In the genomic region with DNA sequence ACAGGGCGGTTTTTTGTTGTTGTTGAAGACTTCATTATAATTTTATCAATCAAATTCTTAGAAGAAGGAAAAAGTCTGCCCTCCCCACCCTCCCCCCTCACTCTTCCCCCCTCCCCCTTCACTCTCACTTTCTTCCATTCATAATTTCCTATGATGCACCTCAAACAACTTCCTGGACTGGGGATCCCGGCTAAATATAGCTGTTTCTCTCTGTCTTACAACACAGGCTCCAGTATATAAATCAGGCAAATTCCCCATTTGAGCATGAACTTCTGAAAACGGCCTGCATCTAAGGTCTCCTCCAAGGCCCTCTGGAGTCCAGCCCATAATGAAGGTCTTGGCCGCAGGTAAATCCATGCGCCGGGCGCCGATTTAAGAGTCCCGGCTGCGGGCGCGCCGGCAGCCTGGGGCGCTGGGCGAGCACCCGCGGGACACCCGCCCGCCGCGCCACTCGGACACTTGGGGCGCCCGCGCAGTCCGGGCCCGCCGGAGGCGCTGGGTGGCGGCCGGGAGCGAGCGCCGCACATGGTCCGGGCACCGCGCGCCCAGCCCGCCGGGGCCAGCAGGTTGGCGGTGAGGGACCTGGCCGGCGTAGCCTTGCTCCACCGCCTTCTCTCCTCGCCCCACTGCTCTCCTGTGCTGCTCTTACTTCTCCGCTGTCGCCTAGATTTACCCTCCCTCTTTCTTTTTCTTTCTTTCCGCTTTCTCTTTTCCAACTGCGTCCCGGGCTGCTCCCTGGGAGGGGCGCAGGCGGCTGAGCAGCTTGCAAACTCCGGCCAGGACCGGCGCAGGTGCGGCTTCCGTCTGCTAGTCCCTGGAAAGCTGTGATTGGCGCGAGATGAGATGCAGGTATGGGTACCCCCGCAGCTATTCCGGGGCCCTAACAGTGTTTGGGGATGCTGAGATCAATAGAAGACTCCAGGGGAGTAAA, we compare ENCODE assay signal across 1 mouse cellular context.
A peak's percentile ranks its signal among the peaks of the same experiment; 100 is the strongest.
TF ChIP-seq lines count a peak whose summit lies in the region.

No protein-coding gene starts in this region.

TF ChIP-seq in CH12.LX, 34 proteins besides CTCF, POLR2A, EP300 and RAD21 (continued from another document):
- no peak for TF ChIP-seq MAZ (IDR thresholded peaks at IDR 0.05; ENCODE audit: low read depth, low read length)
- TF ChIP-seq ZC3H11A (IDR thresholded peaks at IDR 0.05; ENCODE audit: low read depth, low read length) = no peak
- TF ChIP-seq POLR2AphosphoS2 (IDR thresholded peaks at IDR 0.05; ENCODE audit: low read depth, low read length) = no peak
- no peak for TF ChIP-seq TCF12 (IDR thresholded peaks at IDR 0.05; ENCODE audit: low read depth, low read length)
- 0 out of 2 replicates have a peak, but pooled peaks have one; percentile 20 for TF ChIP-seq RCOR1 (conservative IDR thresholded peaks at IDR 0.05; ENCODE audit: low read depth, low read length)
- no peak for TF ChIP-seq NELFE (IDR thresholded peaks at IDR 0.05; ENCODE audit: low read depth, low read length)
- TF ChIP-seq JUN (IDR thresholded peaks at IDR 0.05; ENCODE audit: insufficient read depth, low read depth, low read length) = no peak
- TF ChIP-seq TBP (conservative IDR thresholded peaks at IDR 0.05; ENCODE audit: low read depth, low read length) = no peak
- no peak for TF ChIP-seq SMC3 (IDR thresholded peaks at IDR 0.05; ENCODE audit: low read depth, low read length)
- no peak for TF ChIP-seq USF1 (IDR thresholded peaks at IDR 0.05; ENCODE audit: low read depth, low read length)
- no peak for TF ChIP-seq ZMIZ1 (IDR thresholded peaks at IDR 0.05; ENCODE audit: low read depth, low read length)
- TF ChIP-seq PAX5 (IDR thresholded peaks at IDR 0.05; ENCODE audit: low read length) = no peak
- no peak for TF ChIP-seq GABPA (IDR thresholded peaks at IDR 0.05; ENCODE audit: insufficient replicate concordance, low read depth, low read length)
- TF ChIP-seq ZNF384 (IDR thresholded peaks at IDR 0.05; ENCODE audit: low read depth, low read length) = no peak
- peak; percentile 92 for TF ChIP-seq UBTF (IDR thresholded peaks at IDR 0.05; ENCODE audit: low read depth, low read length)
- TF ChIP-seq USF2 (conservative IDR thresholded peaks at IDR 0.05; ENCODE audit: low read depth, low read length) = no peak
- TF ChIP-seq NRF1 (IDR thresholded peaks at IDR 0.05; ENCODE audit: low read depth, low read length) = peak; percentile 51; the same call in 1 of the 2 replicates
- no peak; the same call in 1 of the 2 replicates for TF ChIP-seq SIN3A (IDR thresholded peaks at IDR 0.05; ENCODE audit: low read length)
- no peak for TF ChIP-seq MYC (IDR thresholded peaks at IDR 0.05; ENCODE audit: low read depth, low read length)
- TF ChIP-seq CHD2 (IDR thresholded peaks at IDR 0.05; ENCODE audit: low read length) = 0 out of 2 replicates have a peak, but pooled peaks have one; percentile 38
- TF ChIP-seq ELF1 (IDR thresholded peaks at IDR 0.05; ENCODE audit: low read depth, low read length) = 0 out of 2 replicates have a peak, but pooled peaks have one; percentile 16
- TF ChIP-seq CHD1 (IDR thresholded peaks at IDR 0.05; ENCODE audit: low read depth, low read length) = no peak
- peak; percentile 51; the same call in 1 of the 2 replicates for TF ChIP-seq MEF2A (IDR thresholded peaks at IDR 0.05; ENCODE audit: borderline replicate concordance, low read depth, low read length)
- 0 out of 2 replicates have a peak, but pooled peaks have one; percentile 2 for TF ChIP-seq BHLHE40 (IDR thresholded peaks at IDR 0.05; ENCODE audit: low read depth, low read length)
- TF ChIP-seq MAX (IDR thresholded peaks at IDR 0.05; ENCODE audit: low read length) = no peak
- TF ChIP-seq KAT2A (IDR thresholded peaks at IDR 0.05; ENCODE audit: insufficient replicate concordance, low read length) = no peak
- peak; percentile 60; the same call in 1 of the 2 replicates for TF ChIP-seq MXI1 (IDR thresholded peaks at IDR 0.05; ENCODE audit: low read depth, low read length)
- TF ChIP-seq IRF4 (IDR thresholded peaks at IDR 0.05; ENCODE audit: low read depth, low read length) = no peak
- TF ChIP-seq ETS1 (conservative IDR thresholded peaks at IDR 0.05; ENCODE audit: low read depth, low read length) = peak; percentile 56
- TF ChIP-seq MAFK (IDR thresholded peaks at IDR 0.05; ENCODE audit: insufficient replicate concordance, low read length) = no peak
TF ChIP-seq in CH12.LX: peak in this region for 10.
